Mouse (Mus musculus) R1 (cell line): ENCODE measurements at regions not wholly inside any gene's neighbourhood (a gene's known extent, or its start where the extent isn't known, plus 50 kb on each side); places are given as distances from the start of the nearest gene placed in this dataset.

ENCODE experiments used
- DNase-seq: peaks from one replicate; pipeline ENCODE4 v3.0.0-alpha.2; 2018; ENCODE audit warnings: low read depth, low spot score

DNA sequence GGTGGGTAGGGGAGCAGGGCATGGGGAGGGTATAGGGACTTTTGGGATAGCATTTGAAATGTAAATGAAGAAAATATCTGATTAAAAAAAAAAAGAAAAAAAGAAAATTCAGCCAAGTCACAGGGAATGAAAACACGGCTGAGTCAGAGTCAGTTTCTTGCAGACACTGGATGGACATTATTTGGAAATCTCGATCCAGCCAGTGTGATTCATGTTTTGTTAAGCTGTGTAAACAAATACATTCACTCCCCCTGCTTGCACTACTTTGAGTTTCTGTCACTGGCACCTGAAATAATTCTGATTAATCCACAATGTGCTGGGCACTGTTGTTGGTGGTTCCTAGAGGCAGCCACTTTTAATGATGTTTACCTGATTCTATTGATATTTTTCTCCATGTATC lies 68.6 kb upstream of the Mtpn start:
- no peak for DNase-seq

DNA sequence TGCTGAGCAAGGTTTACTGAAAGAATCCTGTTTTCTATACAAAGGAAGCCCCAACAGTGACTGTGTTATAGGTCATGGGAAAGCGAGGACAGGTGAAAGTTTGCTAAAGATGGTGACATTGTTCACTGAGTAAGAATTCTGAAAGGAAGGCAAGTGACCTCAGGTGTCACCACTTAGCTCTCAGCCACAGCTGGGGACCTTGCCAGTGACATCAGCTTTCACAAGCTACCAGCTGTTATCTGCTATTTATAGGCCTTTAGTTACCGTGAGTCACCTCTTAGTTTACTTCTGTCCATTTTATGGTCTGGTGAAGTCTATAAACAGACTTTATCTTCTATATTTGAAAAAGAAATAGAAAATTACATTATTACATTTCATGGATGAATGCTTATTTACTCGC lies 65.4 kb upstream of the Mtpn start:
- no peak for DNase-seq

DNA sequence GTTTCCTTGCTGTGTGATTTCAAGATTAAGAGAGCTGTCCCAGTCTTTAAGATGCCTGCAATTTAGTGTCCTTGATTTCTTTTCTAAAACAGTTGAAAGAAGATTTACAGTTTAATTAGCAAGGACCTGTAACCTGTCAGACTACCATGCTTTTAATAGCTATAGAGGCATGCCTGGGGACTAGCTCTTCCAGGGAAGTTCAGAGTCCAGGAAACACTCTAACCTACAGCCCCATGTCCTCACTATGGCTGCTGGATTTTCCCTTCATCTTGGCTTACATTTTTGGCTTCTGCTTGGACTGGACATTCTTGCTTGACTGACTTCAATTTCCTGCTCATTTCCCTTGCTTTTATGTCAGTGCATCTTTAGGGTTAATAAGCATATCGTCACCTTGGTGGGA lies 61.7 kb upstream of the Mtpn start:
- no peak for DNase-seq

DNA sequence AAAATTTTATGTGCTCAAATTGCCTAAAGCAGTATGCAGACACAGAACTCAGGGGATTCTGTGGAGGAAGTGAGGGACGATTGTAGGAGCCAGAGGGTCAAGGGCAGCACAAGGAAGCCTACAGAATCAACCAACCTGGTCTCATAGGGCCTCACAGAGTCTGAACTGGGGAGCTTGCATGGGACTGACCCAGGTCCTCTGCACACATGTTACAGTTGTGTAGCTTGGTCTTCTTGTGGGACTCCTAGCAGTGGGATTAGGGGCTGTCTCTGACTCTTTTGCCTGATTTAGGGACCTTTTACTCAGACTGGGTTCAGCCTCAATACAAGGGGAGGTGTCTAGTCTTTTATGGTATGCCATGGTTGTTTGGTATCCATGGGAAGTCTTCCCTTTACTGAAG lies 60.2 kb upstream of the Mtpn start:
- no peak for DNase-seq

DNA sequence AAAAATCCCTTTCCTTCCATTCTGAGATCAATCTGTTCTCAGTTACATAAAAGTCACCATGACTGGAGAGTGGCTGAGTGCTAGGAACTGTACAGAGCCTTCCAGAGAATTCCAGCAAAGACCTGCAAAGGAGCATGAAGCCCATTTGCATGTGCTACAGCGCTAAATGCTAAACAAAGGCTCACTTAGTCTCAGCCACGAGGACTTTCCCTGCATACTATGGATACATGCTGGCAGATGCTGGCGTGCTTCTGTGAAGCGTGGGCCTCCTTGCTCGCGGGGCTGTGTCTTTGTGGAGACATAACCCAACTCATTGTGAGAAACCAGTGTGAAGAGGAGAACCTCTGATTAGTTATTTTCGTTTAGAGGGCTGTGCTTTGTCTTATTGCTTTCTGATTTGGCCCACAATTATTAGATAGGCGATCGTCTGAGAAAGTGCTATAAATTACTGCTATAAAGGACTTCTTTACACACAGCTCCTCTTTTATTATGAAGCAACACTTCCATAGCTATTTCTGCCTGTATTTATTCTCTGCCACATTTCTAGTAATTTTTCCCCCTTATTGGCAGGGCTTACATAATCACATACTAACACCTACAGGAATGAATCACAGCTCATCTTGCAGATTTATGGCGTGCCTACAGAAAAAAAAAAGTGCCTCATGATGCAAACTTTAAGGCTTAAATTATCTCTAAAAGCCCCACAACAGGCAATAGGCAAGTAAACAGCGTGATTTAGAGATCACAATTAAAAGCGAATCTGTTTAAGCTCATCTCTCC lies 58.9 kb upstream of the Mtpn start:
- DNase-seq, result no peak

DNA sequence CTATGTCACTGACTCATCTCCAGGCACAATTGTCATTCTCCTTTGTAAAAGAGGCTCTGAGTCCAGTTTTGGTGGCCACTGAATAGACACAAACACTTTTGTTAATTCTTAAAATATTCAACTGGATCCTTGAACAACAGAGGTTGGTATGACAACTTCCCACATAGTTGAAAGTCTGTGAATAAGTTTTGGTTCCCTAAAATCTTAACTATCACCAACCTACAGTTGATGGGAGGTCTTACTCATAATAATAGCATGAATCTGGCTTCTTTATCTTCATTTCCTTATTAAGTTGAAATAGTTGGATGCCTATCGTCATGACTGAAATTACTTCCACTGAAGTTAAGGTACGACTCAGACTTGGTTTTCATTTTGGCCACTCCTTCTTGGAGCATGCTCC lies 55.3 kb upstream of the Mtpn start:
- DNase-seq, result no peak

DNA sequence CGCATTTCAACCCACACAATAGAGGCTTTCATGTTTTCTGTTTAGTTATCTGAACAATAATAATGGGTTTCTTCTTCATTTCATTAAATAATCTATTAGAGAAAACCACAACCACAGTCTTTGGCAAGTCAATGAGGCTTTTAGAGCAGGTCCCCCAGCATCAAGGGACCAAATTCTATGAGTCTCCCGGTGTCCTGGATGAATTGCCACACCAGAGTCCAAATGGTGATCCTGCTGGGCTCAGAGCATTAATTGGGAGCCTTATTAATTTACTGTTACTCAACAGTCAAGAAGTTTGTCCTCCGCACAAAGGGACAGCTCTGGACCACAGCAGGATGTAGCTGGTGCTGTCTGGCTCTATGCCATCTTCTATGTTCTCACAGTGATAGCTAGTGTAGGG lies 52.5 kb upstream of the Mtpn start:
- DNase-seq, result no peak
